Mouse (Mus musculus): ENCODE results near the gene Spaca3. TPM values are rescaled to one million over a fixed set of nuclear protein-coding genes. Genes with fewer than 3 reads are reported as not detected.

Gene Spaca3
- total and polyA plus RNA-seq, 3 experiments = not detected

GRCm38 (mm10) chr11:80854908-80855307, 3.3 kb upstream of the Spaca3 start:
- H3K9me3 ChIP-seq (replicated peaks) = peaks cover 73% of the 10 kb centered on the region
- TF ChIP-seq POLR2AphosphoS5 (IDR thresholded peaks at IDR 0.05; ENCODE audit: insufficient replicate concordance, low read depth, low read length) = no peak
- TF ChIP-seq TAL1 (conservative IDR thresholded peaks at IDR 0.05; ENCODE audit: low read depth, low read length) = no peak
- no peak for TF ChIP-seq GATA1 (IDR thresholded peaks at IDR 0.05; ENCODE audit: borderline replicate concordance, low read length)
- TF ChIP-seq CTCF (IDR thresholded peaks at IDR 0.05; ENCODE audit: low read depth, low read length) = no peak
- TF ChIP-seq GATA2 (IDR thresholded peaks at IDR 0.05; ENCODE audit: borderline replicate concordance, low read depth, low read length) = no peak
- no peaks in the 10 kb centered on the region for H3K36me3 ChIP-seq (replicated peaks)
- no peaks in the 10 kb centered on the region for H3K27me3 ChIP-seq (ENCODE audit: insufficient read depth, low read length)
- ATAC-seq (ENCODE audit: extremely low read depth, insufficient number of reproducible peaks, low FRiP score, poor library complexity, severe bottlenecking) = no peak
- DNase-seq (ENCODE audit: low spot score) = no peak
- H3K4me1 ChIP-seq (ENCODE audit: insufficient read depth, low read depth, low read length) = no peaks in the 10 kb centered on the region
- no peak overlapping the region for H3K4me3 ChIP-seq (ENCODE audit: low read depth, low read length)

- Histone ChIP-seq H3K4me3 (ENCODE audit: low read depth, low read length) (no peak overlapping the region), H3K9me3 (replicated peaks) (peaks cover 69% of the 10 kb centered on the region), H3K27me3 (ENCODE audit: insufficient read depth, low read length) (no peaks in the 10 kb centered on the region), H3K4me1 (ENCODE audit: insufficient read depth, low read depth, low read length) (no peaks in the 10 kb centered on the region), H3K36me3 (replicated peaks) (no peaks in the 10 kb centered on the region)
- ATAC-seq (ENCODE audit: extremely low read depth, insufficient number of reproducible peaks, low FRiP score, poor library complexity, severe bottlenecking) (no peak), DNase-seq (ENCODE audit: low spot score) (no peak)
- TF ChIP-seq POLR2AphosphoS5 (IDR thresholded peaks at IDR 0.05; ENCODE audit: insufficient replicate concordance, low read depth, low read length) (no peak), CTCF (IDR thresholded peaks at IDR 0.05; ENCODE audit: low read depth, low read length) (no peak), GATA2 (IDR thresholded peaks at IDR 0.05; ENCODE audit: borderline replicate concordance, low read depth, low read length) (no peak), GATA1 (IDR thresholded peaks at IDR 0.05; ENCODE audit: borderline replicate concordance, low read length) (no peak), TAL1 (conservative IDR thresholded peaks at IDR 0.05; ENCODE audit: low read depth, low read length) (no peak)
These were observed 1.3 kb upstream of the Spaca3 start for GRCm38 (mm10) chr11:80856827-80857226.

GRCm38 (mm10) chr11:80862941-80863340, 4.8 kb downstream of the Spaca3 start:
- no peaks in the 10 kb centered on the region for H3K27me3 ChIP-seq (ENCODE audit: insufficient read depth, low read length)
- H3K9me3 ChIP-seq (replicated peaks) = peaks cover 69% of the 10 kb centered on the region
- no peaks in the 10 kb centered on the region for H3K4me1 ChIP-seq (ENCODE audit: insufficient read depth, low read depth, low read length)
- TF ChIP-seq CTCF (IDR thresholded peaks at IDR 0.05; ENCODE audit: low read depth, low read length) (no peak), POLR2AphosphoS5 (IDR thresholded peaks at IDR 0.05; ENCODE audit: insufficient replicate concordance, low read depth, low read length) (no peak), GATA1 (IDR thresholded peaks at IDR 0.05; ENCODE audit: borderline replicate concordance, low read length) (no peak), TAL1 (conservative IDR thresholded peaks at IDR 0.05; ENCODE audit: low read depth, low read length) (no peak), GATA2 (IDR thresholded peaks at IDR 0.05; ENCODE audit: borderline replicate concordance, low read depth, low read length) (no peak)
- peak overlapping the region; percentile 20; the same call in 1 of the 2 replicates for H3K4me3 ChIP-seq (ENCODE audit: low read depth, low read length)
- no peaks in the 10 kb centered on the region for H3K36me3 ChIP-seq (replicated peaks)
- DNase-seq (ENCODE audit: low spot score) (no peak), ATAC-seq (ENCODE audit: extremely low read depth, insufficient number of reproducible peaks, low FRiP score, poor library complexity, severe bottlenecking) (no peak; the same call in 1 of the 2 replicates)

GRCm38 (mm10) chr11:80868039-80868438, 9.9 kb downstream of the Spaca3 start:
- H3K4me3 ChIP-seq (ENCODE audit: low read depth, low read length) = no peak overlapping the region
- H3K9me3 ChIP-seq (replicated peaks) = peaks cover 70% of the 10 kb centered on the region
- ATAC-seq (ENCODE audit: extremely low read depth, insufficient number of reproducible peaks, low FRiP score, poor library complexity, severe bottlenecking) = no peak
- no peaks in the 10 kb centered on the region for H3K36me3 ChIP-seq (replicated peaks)
- TF ChIP-seq GATA2 (IDR thresholded peaks at IDR 0.05; ENCODE audit: borderline replicate concordance, low read depth, low read length) = no peak
- no peak for TF ChIP-seq TAL1 (conservative IDR thresholded peaks at IDR 0.05; ENCODE audit: low read depth, low read length)
- no peak for TF ChIP-seq CTCF (IDR thresholded peaks at IDR 0.05; ENCODE audit: low read depth, low read length)
- no peak for DNase-seq (ENCODE audit: low spot score)
- no peaks in the 10 kb centered on the region for H3K27me3 ChIP-seq (ENCODE audit: insufficient read depth, low read length)
- no peaks in the 10 kb centered on the region for H3K4me1 ChIP-seq (ENCODE audit: insufficient read depth, low read depth, low read length)

GRCm38 (mm10) chr11:80872509-80873474, 14.6 kb downstream of the Spaca3 start:
- peaks cover 71% of the 10 kb centered on the region for H3K9me3 ChIP-seq (replicated peaks)
- ATAC-seq (ENCODE audit: extremely low read depth, insufficient number of reproducible peaks, low FRiP score, poor library complexity, severe bottlenecking) = no peak
- no peak overlapping the region for H3K4me3 ChIP-seq (ENCODE audit: low read depth, low read length)
- H3K36me3 ChIP-seq (replicated peaks) = no peaks in the 10 kb centered on the region
- no peaks in the 10 kb centered on the region for H3K27me3 ChIP-seq (ENCODE audit: insufficient read depth, low read length)
- no peak for DNase-seq (ENCODE audit: low spot score)
- H3K4me1 ChIP-seq (ENCODE audit: insufficient read depth, low read depth, low read length) = no peaks in the 10 kb centered on the region
- no peak for TF ChIP-seq TAL1 (conservative IDR thresholded peaks at IDR 0.05; ENCODE audit: low read depth, low read length)
- TF ChIP-seq GATA2 (IDR thresholded peaks at IDR 0.05; ENCODE audit: borderline replicate concordance, low read depth, low read length) = no peak
- no peak for TF ChIP-seq GATA1 (IDR thresholded peaks at IDR 0.05; ENCODE audit: borderline replicate concordance, low read length)
- no peak for TF ChIP-seq POLR2AphosphoS5 (IDR thresholded peaks at IDR 0.05; ENCODE audit: insufficient replicate concordance, low read depth, low read length)
- no peak for TF ChIP-seq CTCF (IDR thresholded peaks at IDR 0.05; ENCODE audit: low read depth, low read length)

- Histone ChIP-seq H3K9me3 (replicated peaks) (peaks cover 78% of the 10 kb centered on the region), H3K4me3 (ENCODE audit: low read depth, low read length) (no peak overlapping the region), H3K27me3 (ENCODE audit: insufficient read depth, low read length) (no peaks in the 10 kb centered on the region), H3K36me3 (replicated peaks) (no peaks in the 10 kb centered on the region), H3K4me1 (ENCODE audit: insufficient read depth, low read depth, low read length) (no peaks in the 10 kb centered on the region)
- DNase-seq (ENCODE audit: low spot score) (no peak), ATAC-seq (ENCODE audit: extremely low read depth, insufficient number of reproducible peaks, low FRiP score, poor library complexity, severe bottlenecking) (no peak)
- TF ChIP-seq GATA1 (IDR thresholded peaks at IDR 0.05; ENCODE audit: borderline replicate concordance, low read length) = no peak
- TF ChIP-seq TAL1 (conservative IDR thresholded peaks at IDR 0.05; ENCODE audit: low read depth, low read length) = no peak
- TF ChIP-seq GATA2 (IDR thresholded peaks at IDR 0.05; ENCODE audit: borderline replicate concordance, low read depth, low read length) = no peak
- no peak for TF ChIP-seq POLR2AphosphoS5 (IDR thresholded peaks at IDR 0.05; ENCODE audit: insufficient replicate concordance, low read depth, low read length)
- TF ChIP-seq CTCF (IDR thresholded peaks at IDR 0.05; ENCODE audit: low read depth, low read length) = no peak
These were observed 19.0 kb downstream of the Spaca3 start for GRCm38 (mm10) chr11:80877131-80877651.
